Mouse (Mus musculus): Measurements from ENCODE around the gene Ammecr1.

DNA sequence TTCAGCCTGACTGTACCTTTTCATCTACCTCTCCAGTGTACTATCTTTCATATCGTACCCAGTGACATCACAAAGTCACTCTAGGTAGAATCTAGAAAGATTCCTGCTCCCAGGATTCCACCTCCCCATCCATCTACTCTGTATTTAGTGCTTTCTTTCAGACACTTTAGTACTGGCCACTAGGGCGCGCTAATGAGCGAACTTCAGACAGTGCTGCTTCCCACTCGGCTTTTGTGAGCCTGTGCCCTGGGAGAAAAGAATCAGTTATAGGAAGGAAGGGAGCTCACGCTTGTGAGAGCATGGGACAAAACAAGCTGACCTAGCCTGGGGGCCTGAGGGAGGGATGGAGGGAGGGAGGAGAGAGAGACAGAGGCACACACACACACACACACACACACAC is 153.4 kb downstream of the Ammecr1 start:
- TF ChIP-seq CTCF (IDR thresholded peaks at IDR 0.05; ENCODE audit: insufficient read depth, low read depth, low read length) (no peak), POLR2A (IDR thresholded peaks at IDR 0.05; ENCODE audit: insufficient read depth, low read depth, low read length) (no peak)
